Mouse (Mus musculus) limb, embryonic 13.5 days (tissue): Measurements from ENCODE around the gene Lrrc43. TPM values are rescaled to one million over a fixed set of nuclear protein-coding genes. Genes with fewer than 3 reads are reported as not detected.

ENCODE experiments used
- ATAC-seq: fragments of 200-750 bp; cut with Nextera tagmentation; 2 replicates; pipeline ENCODE4 v1.8.0; 2017; ENCODE audit warnings: low read depth, moderate number of reproducible peaks, moderate TSS enrichment; ENCODE audit not compliant: low FRiP score
- H3K27ac ChIP-seq: fragments of 300-500 bp; sonication (generic); 2 replicates; pipeline ENCODE4 v1.5.1; 2015; ENCODE audit warnings: inconsistent platforms, mild to moderate bottlenecking, moderate library complexity
- H3K27me3 ChIP-seq: fragments of 300-500 bp; sonication (generic); 2 replicates; pipeline ENCODE4 v1.6.1; 2015; ENCODE audit warnings: mild to moderate bottlenecking, inconsistent platforms
- H3K36me3 ChIP-seq: fragments of 300-500 bp; sonication (generic); 2 replicates; pipeline ENCODE4 v1.6.1; 2015; ENCODE audit warnings: inconsistent platforms, mild to moderate bottlenecking, moderate library complexity
- H3K4me1 ChIP-seq: fragments of 300-500 bp; sonication (generic); 2 replicates; pipeline ENCODE4 v1.6.1; 2015; ENCODE audit warnings: inconsistent platforms
- H3K4me2 ChIP-seq: fragments of 300-500 bp; sonication (generic); replicated peaks from 2 replicates; pipeline ENCODE4 v1.6.1; 2015; ENCODE audit warnings: inconsistent platforms, mild to moderate bottlenecking, moderate library complexity
- H3K4me3 ChIP-seq: fragments of 300-500 bp; sonication (generic); 2 replicates; pipeline ENCODE4 v1.5.1; 2015; ENCODE audit warnings: moderate library complexity, mild to moderate bottlenecking, inconsistent platforms
- H3K9ac ChIP-seq: fragments of 300-500 bp; sonication (generic); 2 replicates; pipeline ENCODE4 v1.6.1; 2015; ENCODE audit warnings: mild to moderate bottlenecking, inconsistent platforms
- H3K9me3 ChIP-seq: fragments of 300-500 bp; sonication (generic); 2 replicates; pipeline ENCODE4 v1.6.1; 2016; ENCODE audit warnings: inconsistent platforms
- WGBS: fragments of 180-500 bp; shearing (Covaris S2); methylation state at CpG from one replicate; pipeline ENCODE4 v1.1.7; 2015; 5-methylcytosine and 5-hydroxymethylcytosine counted together
- polyA plus RNA-seq: library from polyadenylated mRNA; unstranded; fragments of >200 nt; fragmentation: Nextera tagmentation; extraction: Ambion mirVana; gene quantifications from 2 replicates; pipeline ENCODE4 v1.2.1, GENCODE M21; 2015

Lrrc43 gene
- not detected in 2 replicates for polyA plus RNA-seq

DNA sequence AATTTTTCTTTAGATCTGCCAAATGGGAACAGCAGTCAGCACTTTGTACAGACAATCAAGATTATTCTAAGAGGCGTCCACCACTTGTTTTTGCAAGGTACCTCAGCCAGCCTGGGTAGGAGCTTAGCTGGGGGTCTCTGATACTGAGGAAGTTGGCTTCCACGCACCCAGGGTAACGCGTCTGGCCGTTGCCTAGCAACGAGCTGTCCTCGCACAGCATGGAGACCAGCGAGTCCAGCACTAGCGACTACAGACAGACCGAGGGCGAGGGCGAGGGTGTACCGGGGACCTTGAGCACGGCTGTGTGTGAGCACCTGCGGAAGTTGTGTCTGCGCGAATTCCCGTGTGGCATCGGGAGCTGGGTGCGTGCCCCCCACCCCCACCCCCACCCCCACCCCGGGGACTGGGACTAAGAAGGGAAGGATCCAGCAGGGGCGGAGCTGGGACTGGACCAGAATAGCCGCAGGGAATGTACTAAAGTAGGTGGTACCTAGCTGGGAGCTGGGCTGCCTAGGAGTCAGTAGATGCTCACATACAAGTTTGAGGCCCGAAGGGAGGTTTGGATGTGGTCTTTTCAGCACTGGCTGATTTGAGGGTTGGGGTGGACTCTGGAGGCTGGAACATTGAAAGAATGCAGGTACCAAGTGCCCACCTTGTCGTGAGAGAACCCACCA lies at the start of gene Lrrc43, which contains the start of gene Il31:
Lrrc43 (plus strand) TSS at position 194 of the 674 bp plus-strand sequence.
Il31 (minus strand) TSS at position 378 of the 674 bp plus-strand sequence.
- Histone ChIP-seq H3K27ac (no peak within 1 kb of the TSS), H3K9ac (0 out of 2 replicates have a peak within 1 kb of the TSS, but pooled peaks have one; percentile 31), H3K4me2 (peak within 1 kb of the TSS; percentile 55), H3K9me3 (no peaks in the 10 kb centered on the region), H3K27me3 (no peaks in the 10 kb centered on the region), H3K4me1 (peaks cover 12% of the 10 kb centered on the region; the same call in 1 of the 2 replicates), H3K36me3 (no peaks in the 10 kb centered on the region), H3K4me3 (0 out of 2 replicates have a peak within 1 kb of the TSS, but pooled peaks have one; percentile 2)
- WGBS, result 10% methylated on average over 21 of the region's 25 CpGs
- no peak for ATAC-seq

GRCm38 (mm10) chr5:123439312-123439711 lies 49.8 kb upstream of the Lrrc43 start:
- Histone ChIP-seq H3K4me3 (no peak overlapping the region), H3K9me3 (no peaks in the 10 kb centered on the region), H3K4me2 (no peak overlapping the region), H3K4me1 (peaks cover 8% of the 10 kb centered on the region), H3K9ac (no peak overlapping the region), H3K27ac (no peak overlapping the region), H3K36me3 (peaks cover 24% of the 10 kb centered on the region), H3K27me3 (no peaks in the 10 kb centered on the region)
- 85% methylated on average over 1 of the region's 1 CpGs for WGBS
- ATAC-seq, result no peak

DNA sequence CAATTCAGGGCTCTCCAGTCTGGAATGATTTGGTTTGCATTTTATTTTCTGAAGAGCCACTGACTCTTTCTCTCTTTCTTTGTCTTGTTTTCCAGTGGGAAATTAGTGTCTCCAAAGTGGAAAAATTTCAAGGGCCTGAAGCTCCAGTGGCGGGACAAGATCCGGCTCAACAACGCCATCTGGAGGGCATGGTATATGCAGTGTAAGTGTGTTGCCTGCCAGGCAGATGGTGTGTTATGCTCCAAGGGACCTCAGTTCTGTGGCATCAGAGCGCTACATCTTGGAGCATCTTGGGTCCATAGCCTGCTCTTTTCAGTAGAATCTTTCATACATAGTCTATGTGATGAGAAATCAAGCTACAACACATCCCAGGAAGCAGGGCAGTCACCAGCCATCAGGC lies 49.2 kb upstream of the Lrrc43 start:
- H3K9me3 ChIP-seq, result no peaks in the 10 kb centered on the region
- H3K4me3 ChIP-seq, result no peak overlapping the region
- 79% methylated on average over 4 of the region's 4 CpGs for WGBS
- peaks cover 29% of the 10 kb centered on the region for H3K36me3 ChIP-seq
- ATAC-seq, result no peak
- H3K4me2 ChIP-seq, result no peak overlapping the region
- H3K4me1 ChIP-seq, result peaks cover 8% of the 10 kb centered on the region
- no peaks in the 10 kb centered on the region for H3K27me3 ChIP-seq
- no peak overlapping the region for H3K9ac ChIP-seq
- no peak overlapping the region for H3K27ac ChIP-seq

GRCm38 (mm10) chr5:123440664-123441063 lies 48.4 kb upstream of the Lrrc43 start:
- WGBS, result 73% methylated on average over 4 of the region's 4 CpGs
- Histone ChIP-seq H3K9me3 (no peaks in the 10 kb centered on the region), H3K27ac (no peak overlapping the region), H3K4me2 (no peak overlapping the region), H3K27me3 (no peaks in the 10 kb centered on the region), H3K4me1 (peaks cover 8% of the 10 kb centered on the region), H3K4me3 (no peak overlapping the region), H3K9ac (no peak overlapping the region), H3K36me3 (peaks cover 36% of the 10 kb centered on the region)
- no peak for ATAC-seq

- ATAC-seq, result no peak
- WGBS, result 93% methylated on average over 3 of the region's 3 CpGs
- no peak overlapping the region for H3K9ac ChIP-seq
- no peaks in the 10 kb centered on the region for H3K9me3 ChIP-seq
- peaks cover 51% of the 10 kb centered on the region for H3K36me3 ChIP-seq
- no peaks in the 10 kb centered on the region for H3K4me1 ChIP-seq
- no peaks in the 10 kb centered on the region for H3K27me3 ChIP-seq
- H3K4me2 ChIP-seq, result no peak overlapping the region
- H3K27ac ChIP-seq, result no peak overlapping the region
- H3K4me3 ChIP-seq, result no peak overlapping the region
Measured at GRCm38 (mm10) chr5:123442283-123442682, 46.8 kb upstream of the Lrrc43 start.

DNA sequence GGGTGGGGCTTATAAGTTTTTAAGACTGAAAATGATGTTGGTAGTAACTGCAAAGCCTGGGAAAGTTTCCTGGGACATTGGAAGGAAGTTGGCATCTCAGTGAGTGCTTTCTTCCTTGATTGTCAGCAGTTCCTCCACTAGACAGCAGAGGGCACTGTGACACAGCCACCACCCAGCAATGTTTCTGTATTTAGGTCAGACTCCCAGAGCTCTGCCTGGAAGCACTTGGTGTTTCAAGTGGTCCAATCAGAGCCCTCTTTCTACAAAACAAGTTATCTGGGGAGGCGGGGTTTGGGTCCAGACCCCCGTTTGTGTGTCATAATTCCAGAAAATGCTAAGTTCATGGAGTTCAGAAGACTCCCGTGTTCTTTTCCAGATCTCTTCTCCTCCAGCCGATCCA lies 45.0 kb upstream of the Lrrc43 start:
- 49% methylated on average over 4 of the region's 4 CpGs for WGBS
- Histone ChIP-seq H3K9me3 (no peaks in the 10 kb centered on the region), H3K9ac (no peak overlapping the region), H3K4me1 (0 out of 2 replicates have a peak, but pooled peaks cover 2% of the 10 kb centered on the region), H3K27ac (no peak overlapping the region), H3K4me2 (no peak overlapping the region), H3K27me3 (no peaks in the 10 kb centered on the region), H3K4me3 (no peak overlapping the region), H3K36me3 (peaks cover 61% of the 10 kb centered on the region)
- ATAC-seq, result no peak

GRCm38 (mm10) chr5:123444849-123445334 lies 44.2 kb upstream of the Lrrc43 start:
- Histone ChIP-seq H3K9me3 (no peaks in the 10 kb centered on the region), H3K27ac (no peak overlapping the region), H3K4me3 (no peak overlapping the region), H3K4me1 (0 out of 2 replicates have a peak, but pooled peaks cover 3% of the 10 kb centered on the region), H3K4me2 (no peak overlapping the region), H3K36me3 (peaks cover 70% of the 10 kb centered on the region), H3K27me3 (no peaks in the 10 kb centered on the region), H3K9ac (no peak overlapping the region)
- WGBS, result 93% methylated on average over 5 of the region's 5 CpGs
- no peak for ATAC-seq

- Histone ChIP-seq H3K36me3 (peaks cover 80% of the 10 kb centered on the region), H3K4me2 (no peak overlapping the region), H3K4me3 (no peak overlapping the region), H3K9ac (no peak overlapping the region), H3K27ac (no peak overlapping the region), H3K4me1 (0 out of 2 replicates have a peak, but pooled peaks cover 3% of the 10 kb centered on the region), H3K9me3 (no peaks in the 10 kb centered on the region), H3K27me3 (no peaks in the 10 kb centered on the region)
- no peak for ATAC-seq
- 94% methylated on average over 7 of the region's 7 CpGs for WGBS
Measured at GRCm38 (mm10) chr5:123451886-123452285, 37.2 kb upstream of the Lrrc43 start.

DNA sequence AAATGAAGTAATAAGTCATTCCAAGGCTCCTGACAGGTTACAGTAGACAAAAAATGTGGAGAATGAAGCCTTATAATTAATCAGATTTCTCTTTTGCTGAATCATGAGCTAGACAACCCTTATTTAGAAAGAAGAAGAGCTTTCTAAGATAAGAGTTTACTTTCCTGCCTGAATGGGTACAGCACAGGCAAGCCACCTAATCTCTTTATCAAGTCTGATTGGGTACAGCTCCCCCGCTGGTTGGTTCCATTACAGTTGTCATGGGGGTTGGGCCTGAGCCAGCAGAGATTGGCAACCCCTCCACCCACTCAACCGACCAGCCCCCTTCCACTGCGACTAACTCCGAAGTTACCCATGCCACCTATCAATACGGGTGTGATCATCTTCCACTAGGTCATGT lies 27.7 kb upstream of the Lrrc43 start:
- H3K4me2 ChIP-seq, result no peak overlapping the region
- no peaks in the 10 kb centered on the region for H3K4me1 ChIP-seq
- no peak overlapping the region for H3K9ac ChIP-seq
- H3K36me3 ChIP-seq, result peaks cover 17% of the 10 kb centered on the region
- no peak overlapping the region for H3K4me3 ChIP-seq
- WGBS, result 68% methylated on average over 5 of the region's 5 CpGs
- no peak for ATAC-seq
- no peak overlapping the region for H3K27ac ChIP-seq
- no peaks in the 10 kb centered on the region for H3K27me3 ChIP-seq
- no peaks in the 10 kb centered on the region for H3K9me3 ChIP-seq

GRCm38 (mm10) chr5:123464638-123465037 lies 24.5 kb upstream of the Lrrc43 start:
- Histone ChIP-seq H3K4me1 (no peaks in the 10 kb centered on the region), H3K36me3 (no peaks in the 10 kb centered on the region), H3K27ac (no peak overlapping the region), H3K27me3 (no peaks in the 10 kb centered on the region), H3K4me3 (no peak overlapping the region), H3K9ac (no peak overlapping the region), H3K9me3 (no peaks in the 10 kb centered on the region), H3K4me2 (no peak overlapping the region)
- no peak for ATAC-seq
- WGBS, result 83% methylated on average over 1 of the region's 1 CpGs

DNA sequence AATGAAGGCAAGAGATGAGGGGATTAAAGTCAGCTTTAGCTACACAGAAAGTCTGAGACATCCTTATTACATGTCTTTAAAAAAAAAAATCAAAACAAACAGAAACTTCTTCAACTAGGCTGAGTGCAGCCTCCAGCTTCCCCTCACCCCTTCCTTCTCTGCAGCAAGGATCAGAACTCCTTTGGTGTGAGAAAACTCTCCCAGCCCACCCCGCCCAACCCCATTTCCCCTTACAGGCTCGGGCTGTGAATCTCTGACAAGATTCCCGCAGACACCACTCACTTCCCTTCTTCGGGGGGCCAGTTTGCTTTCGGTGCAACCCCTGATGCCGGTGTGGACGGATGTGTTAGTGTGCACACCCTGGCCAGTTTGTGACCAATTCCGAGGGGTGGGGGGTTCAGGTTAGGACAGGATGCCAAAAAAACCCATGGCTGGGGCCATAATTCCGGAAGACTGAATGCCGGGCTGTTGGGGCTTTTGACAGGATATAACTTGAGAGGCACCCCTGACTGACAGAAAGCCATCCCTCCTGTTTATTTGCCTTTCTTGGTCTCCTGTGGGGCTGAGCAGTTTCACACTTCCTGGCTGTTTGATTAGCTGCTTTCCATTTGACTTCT lies 18.2 kb upstream of the Lrrc43 start:
- Histone ChIP-seq H3K9ac (peak overlapping the region; percentile 13; the same call in 1 of the 2 replicates), H3K4me3 (no peak overlapping the region), H3K4me2 (peak overlapping the region; percentile 50), H3K27me3 (no peaks in the 10 kb centered on the region), H3K4me1 (peaks cover 5% of the 10 kb centered on the region; the same call in 1 of the 2 replicates), H3K27ac (no peak overlapping the region), H3K9me3 (no peaks in the 10 kb centered on the region), H3K36me3 (no peaks in the 10 kb centered on the region)
- no peak for ATAC-seq
- WGBS, result 25% methylated on average over 10 of the region's 10 CpGs

DNA sequence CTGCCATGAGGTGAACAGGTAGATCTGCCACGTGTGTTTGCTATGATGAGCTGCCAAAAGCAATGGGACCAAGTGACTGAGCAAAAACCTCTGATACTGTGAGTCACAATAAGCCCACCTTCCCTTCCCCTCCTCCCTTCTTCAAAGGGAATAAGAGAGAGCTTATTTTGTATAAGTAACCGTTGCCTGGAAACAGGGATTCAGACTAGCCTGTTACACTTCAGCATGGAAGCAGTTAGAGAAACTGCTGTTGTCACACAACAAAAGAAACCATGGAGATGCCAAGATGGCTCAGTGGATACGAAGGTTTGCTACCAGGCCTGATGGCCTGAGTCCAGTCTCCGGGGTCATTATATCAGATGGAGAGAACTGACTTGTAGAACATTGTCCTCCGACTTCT lies 15.3 kb upstream of the Lrrc43 start:
- ATAC-seq, result no peak
- 83% methylated on average over 5 of the region's 5 CpGs for WGBS
- Histone ChIP-seq H3K9me3 (no peaks in the 10 kb centered on the region), H3K4me3 (no peak overlapping the region), H3K36me3 (no peaks in the 10 kb centered on the region), H3K9ac (no peak overlapping the region), H3K27ac (no peak overlapping the region), H3K27me3 (no peaks in the 10 kb centered on the region), H3K4me2 (no peak overlapping the region), H3K4me1 (peaks cover 5% of the 10 kb centered on the region; the same call in 1 of the 2 replicates)
